Mouse (Mus musculus): ENCODE results near the gene Psen2. TPM values are rescaled to one million over a fixed set of nuclear protein-coding genes. Genes with fewer than 3 reads are reported as not detected.
A peak's percentile ranks its signal among the peaks of the same experiment; 100 is the strongest.

Psen2 gene
- polyA plus RNA-seq, 2 experiments, result 18.2 to 19.9 TPM

DNA sequence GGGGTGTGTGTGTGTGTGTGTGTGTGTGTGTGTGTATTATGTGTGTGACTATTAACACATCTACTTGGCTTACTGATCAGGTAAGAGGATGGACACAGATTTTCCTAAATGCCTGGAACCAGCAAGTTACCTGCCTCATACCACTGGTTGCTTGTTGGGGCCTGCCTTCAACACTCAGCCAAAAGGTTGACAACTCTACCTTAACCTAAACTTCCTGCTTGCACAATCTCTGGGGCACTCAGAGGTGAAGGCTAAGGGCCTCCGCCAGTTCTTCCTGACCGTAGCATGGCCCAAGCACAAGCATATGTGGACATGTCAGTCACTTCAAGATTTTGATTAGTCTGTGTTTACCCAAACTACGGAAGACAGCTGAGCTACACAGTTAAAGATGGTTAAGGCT is 65.3 kb downstream of the Psen2 start:
- ATAC-seq (ENCODE audit: insufficient read depth) (no peak), DNase-seq (ENCODE audit: low read depth in 3 of 3, low spot score in 3 of 3) (no peak)
- no peaks in the 10 kb centered on the region for H3K27me3 ChIP-seq (ENCODE audit: control insufficient read depth, insufficient read depth, low read length)
- H3K4me2 ChIP-seq (ENCODE audit: low read depth), result no peak overlapping the region
- H3K9ac ChIP-seq (replicated peaks), result no peak overlapping the region
- H3K4me1 ChIP-seq (replicated peaks; ENCODE audit: control insufficient read depth in 2 of 2, insufficient read depth in 2 of 2, low read length in 1 of 2), result peaks cover 4 to 17% of the 10 kb centered on the region in 2 experiments
- TF ChIP-seq EP300 (IDR thresholded peaks at IDR 0.05; ENCODE audit: low read depth), result no peak
- no peak for TF ChIP-seq CTCF (IDR thresholded peaks at IDR 0.05; ENCODE audit: low read depth)
- no peaks in the 10 kb centered on the region for H3K36me3 ChIP-seq (replicated peaks; ENCODE audit: control insufficient read depth, insufficient read depth, low read depth)
- no peak overlapping the region for H3K4me3 ChIP-seq (ENCODE audit: insufficient read depth in 1 of 2, low read depth in 2 of 2, low read length in 2 of 2)
- WGBS (ENCODE audit: insufficient replicate concordance), result 70% methylated on average over 3 of the region's 3 CpGs
- no peaks in the 10 kb centered on the region for H3K9me3 ChIP-seq (ENCODE audit: control insufficient read depth, low read length)
- no peak overlapping the region for H3K27ac ChIP-seq

DNA sequence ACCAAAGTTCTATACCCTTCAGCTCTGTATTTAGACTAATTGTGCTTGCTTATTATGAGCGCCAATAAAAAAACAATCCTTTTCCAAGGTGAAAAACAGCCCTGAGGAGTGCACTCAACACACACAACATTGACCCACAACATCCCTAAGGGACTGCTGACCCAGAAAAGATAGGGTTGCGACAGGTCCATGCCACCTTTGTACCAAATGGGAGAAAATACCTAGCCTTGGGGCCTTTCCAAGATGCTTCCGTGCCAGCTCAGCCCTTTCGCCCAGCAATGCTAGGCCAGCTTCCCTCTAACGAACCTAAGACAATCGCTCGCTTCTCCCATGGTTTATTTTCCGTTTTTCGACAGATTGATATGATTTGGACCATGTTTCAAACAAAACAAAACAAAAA is 66.7 kb downstream of the Psen2 start:
- Histone ChIP-seq H3K36me3 (replicated peaks; ENCODE audit: control insufficient read depth, insufficient read depth, low read depth) (no peaks in the 10 kb centered on the region), H3K9ac (replicated peaks) (peak overlapping the region; percentile 65; the same call in 1 of the 2 replicates), H3K4me1 (replicated peaks; ENCODE audit: control insufficient read depth in 2 of 2, insufficient read depth in 2 of 2, low read length in 1 of 2) (peaks cover 4 to 17% of the 10 kb centered on the region in 2 experiments), H3K4me3 (ENCODE audit: insufficient read depth in 1 of 2, low read depth in 2 of 2, low read length in 2 of 2) (peak overlapping the region in 1 of 2 experiments; percentile 46; a peak in 2 of 4 replicates), H3K27ac (no peak overlapping the region), H3K4me2 (ENCODE audit: low read depth) (peak overlapping the region; percentile 81), H3K9me3 (ENCODE audit: control insufficient read depth, low read length) (no peaks in the 10 kb centered on the region), H3K27me3 (ENCODE audit: control insufficient read depth, insufficient read depth, low read length) (no peaks in the 10 kb centered on the region)
- WGBS (ENCODE audit: insufficient replicate concordance), result 83% methylated on average over 9 of the region's 9 CpGs
- no peak for TF ChIP-seq CTCF (IDR thresholded peaks at IDR 0.05; ENCODE audit: low read depth)
- no peak for TF ChIP-seq EP300 (IDR thresholded peaks at IDR 0.05; ENCODE audit: low read depth)
- no peak for ATAC-seq (ENCODE audit: insufficient read depth)
- DNase-seq (ENCODE audit: low read depth in 3 of 3, low spot score in 3 of 3), result no peak

DNA sequence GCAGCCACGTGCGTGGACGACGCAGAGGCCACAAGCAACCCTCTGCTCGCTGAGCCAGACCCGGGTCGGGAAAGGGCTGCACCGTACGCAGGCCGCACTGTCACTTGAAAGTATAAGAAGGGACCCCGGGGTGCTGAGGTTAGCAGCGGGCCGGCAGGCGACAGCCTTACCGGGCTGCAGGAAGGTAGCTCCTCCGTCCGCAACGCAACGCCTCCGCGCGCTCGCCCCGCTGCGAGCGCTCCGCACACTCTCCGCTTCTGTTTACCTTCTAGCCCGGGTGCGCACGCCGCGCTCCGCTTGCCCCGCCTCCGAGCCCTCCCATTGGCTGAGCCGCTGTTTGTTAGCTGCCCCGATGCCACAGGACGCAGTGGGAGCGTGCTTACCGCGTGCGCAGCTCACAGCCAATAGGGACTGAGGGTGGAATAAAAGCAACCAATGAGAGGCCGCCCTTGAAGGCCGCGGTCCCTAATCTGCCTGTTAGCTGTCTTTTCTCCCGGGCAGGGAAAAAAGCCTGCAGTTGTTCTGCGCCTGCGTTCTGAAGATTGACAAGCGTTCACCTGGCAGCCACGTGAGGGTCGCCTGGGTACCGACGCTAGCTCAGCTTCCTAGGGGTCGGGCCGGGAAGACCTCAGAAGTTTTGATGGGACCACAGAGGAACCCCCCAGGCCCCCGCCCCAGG is 67.4 kb downstream of the Psen2 start:
- H3K4me3 ChIP-seq (ENCODE audit: insufficient read depth in 1 of 2, low read depth in 2 of 2, low read length in 2 of 2), result peak overlapping the region; percentile 62 to 64
- ATAC-seq (ENCODE audit: insufficient read depth), result peak; percentile 99
- peak; percentile 31; the same call in 1 of the 2 replicates for TF ChIP-seq EP300 (IDR thresholded peaks at IDR 0.05; ENCODE audit: low read depth)
- TF ChIP-seq CTCF (IDR thresholded peaks at IDR 0.05; ENCODE audit: low read depth), result no peak
- H3K4me2 ChIP-seq (ENCODE audit: low read depth), result peak overlapping the region; percentile 81
- H3K27me3 ChIP-seq (ENCODE audit: control insufficient read depth, insufficient read depth, low read length), result no peaks in the 10 kb centered on the region
- WGBS (ENCODE audit: insufficient replicate concordance), result under 1% methylated on average over 57 of the region's 57 CpGs
- H3K9me3 ChIP-seq (ENCODE audit: control insufficient read depth, low read length), result no peaks in the 10 kb centered on the region
- DNase-seq (ENCODE audit: low read depth in 3 of 3, low spot score in 3 of 3), result peak; percentile 95 to 98 (median 97)
- H3K36me3 ChIP-seq (replicated peaks; ENCODE audit: control insufficient read depth, insufficient read depth, low read depth), result no peaks in the 10 kb centered on the region
- H3K4me1 ChIP-seq (replicated peaks; ENCODE audit: control insufficient read depth in 2 of 2, insufficient read depth in 2 of 2, low read length in 1 of 2), result peaks cover 4 to 17% of the 10 kb centered on the region in 2 experiments
- peak overlapping the region; percentile 65 for H3K9ac ChIP-seq (replicated peaks)
- peak overlapping the region; percentile 4; the same call in 1 of the 2 replicates for H3K27ac ChIP-seq

DNA sequence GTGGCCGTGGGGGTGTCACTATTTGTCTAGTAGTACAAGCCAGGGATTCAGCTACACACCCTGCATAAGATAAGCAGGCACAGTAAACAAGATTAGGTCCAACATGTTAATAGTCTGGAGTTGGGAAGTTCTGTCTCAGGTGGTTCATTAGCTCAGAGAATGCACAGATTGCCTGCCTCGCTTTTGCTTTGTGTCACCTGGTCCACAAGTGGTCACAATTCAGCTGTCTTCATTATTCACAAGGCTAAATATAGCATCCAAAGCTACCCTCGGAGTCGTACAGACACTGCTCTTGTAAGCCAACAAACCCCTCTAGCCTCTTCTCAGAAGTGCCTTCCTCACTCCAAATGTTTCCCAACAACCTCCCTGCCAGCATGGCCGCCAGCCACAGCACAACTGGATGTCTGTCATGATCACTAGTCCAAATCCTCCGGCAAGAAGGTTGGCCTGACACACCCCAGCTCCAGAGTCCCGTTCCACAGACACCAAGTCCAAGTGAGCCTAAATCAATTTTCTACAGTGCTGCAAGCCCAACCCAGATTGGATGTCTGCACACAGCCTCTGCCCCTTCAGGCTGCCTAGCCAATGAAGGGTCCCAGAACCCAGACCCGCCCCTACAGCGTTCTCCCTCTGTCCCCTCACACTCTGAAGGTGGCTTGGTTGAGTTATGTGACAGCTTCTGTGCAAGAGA is 68.3 kb downstream of the Psen2 start:
- peak in 2 of 3 experiments; percentile 26 to 45 for DNase-seq (ENCODE audit: low read depth in 3 of 3, low spot score in 3 of 3)
- 19% methylated on average over 9 of the region's 9 CpGs for WGBS (ENCODE audit: insufficient replicate concordance)
- Histone ChIP-seq H3K27ac (no peak overlapping the region), H3K27me3 (ENCODE audit: control insufficient read depth, insufficient read depth, low read length) (no peaks in the 10 kb centered on the region), H3K9me3 (ENCODE audit: control insufficient read depth, low read length) (no peaks in the 10 kb centered on the region), H3K4me3 (ENCODE audit: insufficient read depth in 1 of 2, low read depth in 2 of 2, low read length in 2 of 2) (peak overlapping the region; percentile 62 to 64), H3K4me2 (ENCODE audit: low read depth) (peak overlapping the region; percentile 79), H3K9ac (replicated peaks) (peak overlapping the region; percentile 44), H3K4me1 (replicated peaks; ENCODE audit: control insufficient read depth in 2 of 2, insufficient read depth in 2 of 2, low read length in 1 of 2) (peaks cover 4 to 17% of the 10 kb centered on the region in 2 experiments), H3K36me3 (replicated peaks; ENCODE audit: control insufficient read depth, insufficient read depth, low read depth) (no peaks in the 10 kb centered on the region)
- TF ChIP-seq CTCF (IDR thresholded peaks at IDR 0.05; ENCODE audit: low read depth), result no peak
- no peak for TF ChIP-seq EP300 (IDR thresholded peaks at IDR 0.05; ENCODE audit: low read depth)
- ATAC-seq (ENCODE audit: insufficient read depth), result peak; percentile 21

DNA sequence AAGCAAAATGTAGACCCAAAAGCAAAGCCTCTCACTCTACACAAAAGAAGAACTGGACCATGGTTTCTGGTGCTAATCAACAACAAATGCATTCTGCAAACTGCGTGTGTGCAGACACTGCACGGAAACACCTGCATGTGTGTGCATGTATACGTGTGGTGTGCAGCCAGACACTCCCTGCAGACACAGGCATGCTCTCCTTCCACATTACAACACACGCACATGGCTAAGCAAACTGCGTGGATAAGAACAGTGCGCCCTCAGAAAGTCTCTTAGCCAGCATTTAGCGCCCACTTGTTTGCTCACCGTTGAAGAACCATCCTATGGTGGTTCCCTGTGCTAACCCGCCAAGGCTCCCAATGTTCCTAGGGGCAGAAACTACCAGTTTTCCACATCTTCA is 69.2 kb downstream of the Psen2 start:
- Histone ChIP-seq H3K4me2 (ENCODE audit: low read depth) (no peak overlapping the region), H3K27ac (no peak overlapping the region), H3K4me3 (ENCODE audit: insufficient read depth in 1 of 2, low read depth in 2 of 2, low read length in 2 of 2) (no peak overlapping the region), H3K27me3 (ENCODE audit: control insufficient read depth, insufficient read depth, low read length) (no peaks in the 10 kb centered on the region), H3K9ac (replicated peaks) (no peak overlapping the region), H3K9me3 (ENCODE audit: control insufficient read depth, low read length) (no peaks in the 10 kb centered on the region), H3K4me1 (replicated peaks; ENCODE audit: control insufficient read depth in 2 of 2, insufficient read depth in 2 of 2, low read length in 1 of 2) (peaks cover 4 to 17% of the 10 kb centered on the region in 2 experiments), H3K36me3 (replicated peaks; ENCODE audit: control insufficient read depth, insufficient read depth, low read depth) (no peaks in the 10 kb centered on the region)
- ATAC-seq (ENCODE audit: insufficient read depth) (no peak), DNase-seq (ENCODE audit: low read depth in 3 of 3, low spot score in 3 of 3) (no peak)
- WGBS (ENCODE audit: insufficient replicate concordance), result 70% methylated on average over 9 of the region's 9 CpGs
- TF ChIP-seq CTCF (IDR thresholded peaks at IDR 0.05; ENCODE audit: low read depth), result no peak
- no peak for TF ChIP-seq EP300 (IDR thresholded peaks at IDR 0.05; ENCODE audit: low read depth)
